Mouse (Mus musculus) lung, embryonic 14.5 days (tissue): ENCODE data around the gene Foxp4. TPM values are rescaled to one million over a fixed set of nuclear protein-coding genes. Genes with fewer than 3 reads are reported as not detected.
A peak's percentile ranks its signal among the peaks of the same experiment; 100 is the strongest.

Experiments used
- ATAC-seq: fragments of 200-750 bp; cut with Nextera tagmentation; 2 replicates; pipeline ENCODE4 v1.8.0; 2017; ENCODE audit warnings: mild to moderate bottlenecking, moderate TSS enrichment, moderate library complexity; ENCODE audit not compliant: insufficient read depth
- DNase-seq: peaks from one replicate; pipeline ENCODE4 v3.0.0-alpha.2; 2015
- H3K27ac ChIP-seq: fragments of 300-500 bp; sonication (generic); 2 replicates; pipeline ENCODE4 v1.5.1; 2014; ENCODE audit warnings: low read depth, mild to moderate bottlenecking, moderate library complexity
- H3K27me3 ChIP-seq: fragments of 300-500 bp; sonication (generic); 2 replicates; pipeline ENCODE4 v1.6.1; 2014; ENCODE audit warnings: low read length, control low read depth; ENCODE audit not compliant: insufficient read depth
- H3K36me3 ChIP-seq: fragments of 300-500 bp; sonication (generic); 2 replicates; pipeline ENCODE4 v1.6.1; 2014; ENCODE audit warnings: control low read depth; ENCODE audit not compliant: insufficient read depth
- H3K4me1 ChIP-seq: fragments of 300-500 bp; sonication (generic); 2 replicates; pipeline ENCODE4 v1.6.1; 2014; ENCODE audit warnings: antibody characterized with exemption, control low read depth; ENCODE audit not compliant: insufficient read depth
- H3K4me2 ChIP-seq: fragments of 300-500 bp; sonication (generic); 2 replicates; pipeline ENCODE4 v1.6.1; 2014; ENCODE audit warnings: mild to moderate bottlenecking
- H3K4me3 ChIP-seq: fragments of 300-500 bp; sonication (generic); 2 replicates; pipeline ENCODE4 v1.5.1; 2014; ENCODE audit warnings: low read depth, low read length
- H3K9ac ChIP-seq: fragments of 300-500 bp; sonication (generic); 2 replicates; pipeline ENCODE4 v1.6.1; 2014
- H3K9me3 ChIP-seq: fragments of 300-500 bp; sonication (generic); 2 replicates; pipeline ENCODE4 v1.6.1; 2016; ENCODE audit warnings: low read depth, low read length, control low read depth
- CTCF ChIP-seq: IDR thresholded peaks from 2 replicates; pipeline ENCODE4 v1.5.1; 2016; ENCODE audit warnings: antibody characterized with exemption, low read depth
- WGBS: fragments of 180-500 bp; shearing (Covaris S2); extraction: QIAGEN DNeasy Blood & Tissue Kit; methylation state at CpG from one replicate; pipeline ENCODE4 v1.1.7; 2014; 5-methylcytosine and 5-hydroxymethylcytosine counted together
- polyA plus RNA-seq: library from polyadenylated mRNA; unstranded; fragments of >200 nt; fragmentation: Nextera tagmentation; extraction: Ambion mirVana; gene quantifications from 2 replicates; pipeline ENCODE4 v1.2.1, GENCODE M21; 2014

Gene Foxp4
- 37.2 and 42.2 TPM in 2 replicates for polyA plus RNA-seq

GRCm38 (mm10) chr17:47924383-47925339, at the start of gene Foxp4:
TSS of gene Foxp4 (minus strand) at chr17:47924645.
- Histone ChIP-seq H3K4me3 (peak within 1 kb of the TSS; percentile 97), H3K4me1 (peaks cover 16% of the 10 kb centered on the region), H3K27me3 (no peaks in the 10 kb centered on the region), H3K27ac (peak within 1 kb of the TSS; percentile 98), H3K4me2 (peak within 1 kb of the TSS; percentile 93), H3K9me3 (no peaks in the 10 kb centered on the region), H3K36me3 (peaks cover 12% of the 10 kb centered on the region), H3K9ac (peak within 1 kb of the TSS; percentile 96)
- WGBS, result under 1% methylated on average over 90 of the region's 91 CpGs
- peak; percentile 90 for ATAC-seq
- peak; percentile 98 for DNase-seq
- TF ChIP-seq CTCF, result no peak

- peak; percentile 97 for DNase-seq
- ATAC-seq, result peak; percentile 80
- WGBS, result 1% methylated on average over 61 of the region's 61 CpGs
Measured at GRCm38 (mm10) chr17:47973563-47974472, 49.4 kb upstream of the Foxp4 start.

GRCm38 (mm10) chr17:47965885-47966505, 41.5 kb upstream of the Foxp4 start:
- no peak for TF ChIP-seq CTCF
- H3K27me3 ChIP-seq, result no peaks in the 10 kb centered on the region
- H3K27ac ChIP-seq, result 0 out of 2 replicates have a peak overlapping the region, but pooled peaks have one; percentile 27
- H3K36me3 ChIP-seq, result no peaks in the 10 kb centered on the region
- whole genome bisulfite sequencing, result 23% methylated on average over 9 of the region's 12 CpGs
- no peaks in the 10 kb centered on the region for H3K4me1 ChIP-seq
- DNase-seq (peak; percentile 52), ATAC-seq (peak; percentile 33; the same call in 1 of the 2 replicates)
- no peak overlapping the region for H3K4me2 ChIP-seq
- H3K9me3 ChIP-seq, result no peaks in the 10 kb centered on the region
- H3K9ac ChIP-seq, result no peak overlapping the region
- no peak overlapping the region for H3K4me3 ChIP-seq

More at GRCm38 (mm10) chr17:47973563-47974472, 49.4 kb upstream of the Foxp4 start:
- Histone ChIP-seq H3K36me3 (no peaks in the 10 kb centered on the region), H3K27ac (peak overlapping the region; percentile 94), H3K4me1 (peaks cover 39% of the 10 kb centered on the region), H3K9me3 (no peaks in the 10 kb centered on the region), H3K27me3 (no peaks in the 10 kb centered on the region), H3K9ac (peak overlapping the region; percentile 48), H3K4me3 (peak overlapping the region; percentile 31), H3K4me2 (peak overlapping the region; percentile 69)
- no peak for TF ChIP-seq CTCF

- 27% methylated on average over 10 of the region's 10 CpGs for WGBS
- H3K27me3 ChIP-seq, result no peaks in the 10 kb centered on the region
- TF ChIP-seq CTCF, result no peak
- no peak overlapping the region for H3K4me3 ChIP-seq
- H3K4me1 ChIP-seq, result peaks cover 8% of the 10 kb centered on the region
- H3K9me3 ChIP-seq, result no peaks in the 10 kb centered on the region
- no peak overlapping the region for H3K9ac ChIP-seq
- ATAC-seq (peak; percentile 58), DNase-seq (peak; percentile 71)
- H3K36me3 ChIP-seq, result no peaks in the 10 kb centered on the region
- H3K27ac ChIP-seq, result peak overlapping the region; percentile 77
- peak overlapping the region; percentile 7; the same call in 1 of the 2 replicates for H3K4me2 ChIP-seq
Measured at GRCm38 (mm10) chr17:47958046-47958790, 33.8 kb upstream of the Foxp4 start.

- H3K27ac ChIP-seq, result no peak overlapping the region
- no peaks in the 10 kb centered on the region for H3K9me3 ChIP-seq
- H3K36me3 ChIP-seq, result no peaks in the 10 kb centered on the region
- DNase-seq (no peak), ATAC-seq (no peak)
- H3K4me1 ChIP-seq, result peaks cover 15% of the 10 kb centered on the region
- H3K4me3 ChIP-seq, result no peak overlapping the region
- H3K9ac ChIP-seq, result no peak overlapping the region
- TF ChIP-seq CTCF, result no peak
- WGBS, result 93% methylated on average over 8 of the region's 8 CpGs
- H3K4me2 ChIP-seq, result no peak overlapping the region
- H3K27me3 ChIP-seq, result no peaks in the 10 kb centered on the region
Measured at GRCm38 (mm10) chr17:47956486-47956885, 32.0 kb upstream of the Foxp4 start.
